Mouse (Mus musculus): ENCODE measurements around the gene Srsf12. TPM values are rescaled to one million over a fixed set of nuclear protein-coding genes. Genes with fewer than 3 reads are reported as not detected.

Gene Srsf12
- polyA plus RNA-seq, 1 experiment = 1.6 TPM

GRCm38 (mm10) chr4:33264979-33265726 lies 56.4 kb downstream of the Srsf12 start:
- Histone ChIP-seq H3K4me3 (ENCODE audit: control insufficient read depth, low read depth, low read length) (no peak overlapping the region), H3K4me1 (ENCODE audit: control insufficient read depth, insufficient read depth, low read length) (peaks cover 12% of the 10 kb centered on the region), H3K27me3 (ENCODE audit: control insufficient read depth, insufficient read depth, low read length) (no peaks in the 10 kb centered on the region), H3K27ac (ENCODE audit: control insufficient read depth, insufficient read depth, low read depth, low read length) (no peak overlapping the region), H3K36me3 (ENCODE audit: control insufficient read depth, insufficient read depth, low read length) (no peaks in the 10 kb centered on the region)
- TF ChIP-seq CTCF (IDR thresholded peaks at IDR 0.05; ENCODE audit: control insufficient read depth, insufficient read depth, insufficient replicate concordance, low read depth, low read length) (no peak), POLR2A (IDR thresholded peaks at IDR 0.05; ENCODE audit: control insufficient read depth, low read depth, low read length) (no peak)

GRCm38 (mm10) chr4:33270386-33271314 lies 61.9 kb downstream of the Srsf12 start:
- Histone ChIP-seq H3K36me3 (ENCODE audit: control insufficient read depth, insufficient read depth, low read length) (no peaks in the 10 kb centered on the region), H3K27me3 (ENCODE audit: control insufficient read depth, insufficient read depth, low read length) (no peaks in the 10 kb centered on the region), H3K4me1 (ENCODE audit: control insufficient read depth, insufficient read depth, low read length) (no peaks in the 10 kb centered on the region), H3K27ac (ENCODE audit: control insufficient read depth, insufficient read depth, low read depth, low read length) (no peak overlapping the region), H3K4me3 (ENCODE audit: control insufficient read depth, low read depth, low read length) (no peak overlapping the region)
- no peak for TF ChIP-seq CTCF (IDR thresholded peaks at IDR 0.05; ENCODE audit: control insufficient read depth, insufficient read depth, insufficient replicate concordance, low read depth, low read length)
- TF ChIP-seq POLR2A (IDR thresholded peaks at IDR 0.05; ENCODE audit: control insufficient read depth, low read depth, low read length) = no peak

GRCm38 (mm10) chr4:33273437-33273836 lies 64.6 kb downstream of the Srsf12 start:
- TF ChIP-seq CTCF (IDR thresholded peaks at IDR 0.05; ENCODE audit: control insufficient read depth, insufficient read depth, insufficient replicate concordance, low read depth, low read length) (no peak), POLR2A (IDR thresholded peaks at IDR 0.05; ENCODE audit: control insufficient read depth, low read depth, low read length) (no peak)
- no peak overlapping the region for H3K27ac ChIP-seq (ENCODE audit: control insufficient read depth, insufficient read depth, low read depth, low read length)

GRCm38 (mm10) chr4:33281891-33282685 lies 73.3 kb downstream of the Srsf12 start:
- Histone ChIP-seq H3K27me3 (ENCODE audit: control insufficient read depth, insufficient read depth, low read length) (no peaks in the 10 kb centered on the region), H3K36me3 (ENCODE audit: control insufficient read depth, insufficient read depth, low read length) (no peaks in the 10 kb centered on the region), H3K4me1 (ENCODE audit: control insufficient read depth, insufficient read depth, low read length) (no peaks in the 10 kb centered on the region), H3K4me3 (ENCODE audit: control insufficient read depth, low read depth, low read length) (no peak overlapping the region), H3K27ac (ENCODE audit: control insufficient read depth, insufficient read depth, low read depth, low read length) (no peak overlapping the region)
- TF ChIP-seq POLR2A (IDR thresholded peaks at IDR 0.05; ENCODE audit: control insufficient read depth, low read depth, low read length) (no peak), CTCF (IDR thresholded peaks at IDR 0.05; ENCODE audit: control insufficient read depth, insufficient read depth, insufficient replicate concordance, low read depth, low read length) (no peak)

More at GRCm38 (mm10) chr4:33273437-33273836, 64.6 kb downstream of the Srsf12 start:
- Histone ChIP-seq H3K36me3 (ENCODE audit: control insufficient read depth, insufficient read depth, low read length) (no peaks in the 10 kb centered on the region), H3K27me3 (ENCODE audit: control insufficient read depth, insufficient read depth, low read length) (no peaks in the 10 kb centered on the region), H3K4me3 (ENCODE audit: control insufficient read depth, low read depth, low read length) (no peak overlapping the region), H3K4me1 (ENCODE audit: control insufficient read depth, insufficient read depth, low read length) (no peaks in the 10 kb centered on the region)

Other genes starting within 250 kb of the Srsf12 start
- gene Rragd, start 226.0 kb upstream of the Srsf12 start, polyA plus RNA-seq (2012; rRNA removed) = 1.6 and 2.6 TPM in 2 replicates
- gene Ube2j1, start 177.6 kb upstream of the Srsf12 start, polyA plus RNA-seq (2012; rRNA removed) = 197 and 259 TPM in 2 replicates
- gene Gabrr2, start 146.0 kb upstream of the Srsf12 start, polyA plus RNA-seq (2012; rRNA removed) = 0.49 and 0.96 TPM in 2 replicates
- gene Gabrr1, start 76.5 kb upstream of the Srsf12 start, polyA plus RNA-seq (2012; rRNA removed) = 0.05 TPM in 1 of 2 replicates, not detected in the other
- 1.2 and 1.4 TPM in 2 replicates for gene Pm20d2, start 19.3 kb upstream of the Srsf12 start, polyA plus RNA-seq (2012; rRNA removed)
- gene Pnrc1, start 81.2 kb downstream of the Srsf12 start, polyA plus RNA-seq (2012; rRNA removed) = 16.5 and 18.6 TPM in 2 replicates
- 1.9 and 2.0 TPM in 2 replicates for gene Rngtt, start 101.3 kb downstream of the Srsf12 start, polyA plus RNA-seq (2012; rRNA removed)